Mouse (Mus musculus): ENCODE measurements around the gene Adcy4. TPM values are rescaled to one million over a fixed set of nuclear protein-coding genes. Genes with fewer than 3 reads are reported as not detected.
A peak's percentile ranks its signal among the peaks of the same experiment; 100 is the strongest.

The Adcy4 gene
- polyA plus RNA-seq, 1 experiment from 2014 or later = not detected

GRCm38 (mm10) chr14:55758363-55758784 lies 25.5 kb downstream of the Adcy4 start, which contains the start of gene Cideb:
Cideb (minus strand) TSS chr14:55758458.
- peak; percentile 59 for ATAC-seq
- CTCF ChIA-PET = interaction anchor here (1.0 kb wide), 1 partner anchor 14 kb away, joined by 3 read pairs; no protein-coding TSS in a partner anchor
- DNase-seq (ENCODE audit: low read depth, low spot score) = no peak
- H3K27me3 ChIP-seq = no peaks in the 10 kb centered on the region
- POLR2A ChIA-PET = no interaction called here
- no peak for TF ChIP-seq CTCF (IDR thresholded peaks at IDR 0.05)
- in situ Hi-C loops (cut with MboI; ENCODE audit: low pct_unique_long_range_greater_than_20kb) = no loop called here

- no peak for ATAC-seq
- ChIA-PET CTCF (interaction anchor here (1.0 to 1.6 kb wide), 2 partner anchors 9 to 13 kb away, joined by 3 read pairs; no protein-coding TSS in a partner anchor), POLR2A (no interaction called here)
- DNase-seq (ENCODE audit: low read depth, low spot score) = no peak
- no peak for TF ChIP-seq CTCF (IDR thresholded peaks at IDR 0.05)
- H3K27me3 ChIP-seq = no peaks in the 10 kb centered on the region
- in situ Hi-C loops (cut with MboI; ENCODE audit: low pct_unique_long_range_greater_than_20kb) = no loop called here
Measured at GRCm38 (mm10) chr14:55757566-55757965, 26.3 kb downstream of the Adcy4 start.

- no peaks in the 10 kb centered on the region for H3K27me3 ChIP-seq
- ATAC-seq (no peak), DNase-seq (ENCODE audit: low read depth, low spot score) (no peak)
- ChIA-PET CTCF (interaction anchor here (8.2 kb wide), 1 partner anchor 64 kb away, joined by 80 read pairs; the partner anchor contains the start of gene Tinf2), POLR2A (no interaction called here)
- TF ChIP-seq CTCF (IDR thresholded peaks at IDR 0.05) = no peak
- in situ Hi-C loops (cut with MboI; ENCODE audit: low pct_unique_long_range_greater_than_20kb) = no loop called here
Measured at GRCm38 (mm10) chr14:55747051-55747847, 36.6 kb downstream of the Adcy4 start.

GRCm38 (mm10) chr14:55745861-55746237 lies 38.0 kb downstream of the Adcy4 start:
- POLR2A ChIA-PET = interaction anchor here (2.6 kb wide), 1 partner anchor 64 kb away, joined by 14 read pairs; the partner anchor contains the start of gene Tinf2
- CTCF ChIA-PET = interaction anchor here (8.2 kb wide), 1 partner anchor 63 kb away, joined by 80 read pairs; the partner anchor contains the start of gene Tinf2
- DNase-seq (ENCODE audit: low read depth, low spot score) = no peak
- ATAC-seq = peak; percentile 31
- H3K27me3 ChIP-seq = no peaks in the 10 kb centered on the region
- in situ Hi-C loops (cut with MboI; ENCODE audit: low pct_unique_long_range_greater_than_20kb) = no loop called here
- TF ChIP-seq CTCF (IDR thresholded peaks at IDR 0.05) = no peak

- ChIA-PET POLR2A (interaction anchor here (2.6 kb wide), 1 partner anchor 63 kb away, joined by 14 read pairs; the partner anchor contains the start of gene Tinf2), CTCF (interaction anchor here (2.1 to 8.2 kb wide), 4 partner anchors 10 to 70 kb away, joined by 8 to 80 read pairs (median 12); partner anchors contain the start of gene Tinf2)
- DNase-seq (ENCODE audit: low read depth, low spot score) = no peak
- in situ Hi-C loops (cut with MboI; ENCODE audit: low pct_unique_long_range_greater_than_20kb) = no loop called here
- peak; percentile 81 for ATAC-seq
- no peak for TF ChIP-seq CTCF (IDR thresholded peaks at IDR 0.05)
- H3K27me3 ChIP-seq = no peaks in the 10 kb centered on the region
Measured at GRCm38 (mm10) chr14:55745180-55745860, 38.6 kb downstream of the Adcy4 start, which contains the start of the genes Dhrs1 and Nop9. Dhrs1 (minus strand) TSS chr14:55745690. Nop9 (plus strand) TSS chr14:55745693.

GRCm38 (mm10) chr14:55743711-55744110 lies 40.2 kb downstream of the Adcy4 start:
- H3K27me3 ChIP-seq = no peaks in the 10 kb centered on the region
- no peak for DNase-seq (ENCODE audit: low read depth, low spot score)
- ChIA-PET POLR2A (no interaction called here), CTCF (interaction anchor here (0.7 to 8.2 kb wide), 11 partner anchors 8 to 84 kb away, joined by 3 to 80 read pairs (median 5); partner anchors contain the start of genes Cideb, Ltb4r2, Mdp1 and Rabggta)
- in situ Hi-C loops (cut with MboI; ENCODE audit: low pct_unique_long_range_greater_than_20kb) = loop anchor here (5.0 kb wide), 1 partner anchor 61 kb away; the partner anchor contains the start of gene Tinf2
- no peak for TF ChIP-seq CTCF (IDR thresholded peaks at IDR 0.05)
- ATAC-seq = peak; percentile 68

GRCm38 (mm10) chr14:55737086-55737687 lies 46.7 kb downstream of the Adcy4 start:
- no peak for DNase-seq (ENCODE audit: low read depth, low spot score)
- H3K27me3 ChIP-seq = no peaks in the 10 kb centered on the region
- ChIA-PET POLR2A (no interaction called here), CTCF (interaction anchor here (0.8 to 1.2 kb wide), 3 partner anchors 12 to 55 kb away, joined by 3 read pairs; partner anchors contain the start of genes Rabggta and Tinf2)
- no peak for ATAC-seq
- TF ChIP-seq CTCF (IDR thresholded peaks at IDR 0.05) = no peak
- in situ Hi-C loops (cut with MboI; ENCODE audit: low pct_unique_long_range_greater_than_20kb) = no loop called here

GRCm38 (mm10) chr14:55735758-55736157 lies 48.1 kb downstream of the Adcy4 start:
- ATAC-seq (no peak), DNase-seq (ENCODE audit: low read depth, low spot score) (no peak)
- ChIA-PET CTCF (interaction anchor here (1.2 to 1.8 kb wide), 3 partner anchors 8 to 54 kb away, joined by 3 to 10 read pairs (median 3); partner anchors contain the start of genes Tgm1 and Tinf2), POLR2A (interaction anchor here (0.9 kb wide), 1 partner anchor 9 kb away, joined by 3 read pairs; no protein-coding TSS in a partner anchor)
- TF ChIP-seq CTCF (IDR thresholded peaks at IDR 0.05) = no peak
- in situ Hi-C loops (cut with MboI; ENCODE audit: low pct_unique_long_range_greater_than_20kb) = no loop called here
- H3K27me3 ChIP-seq = no peaks in the 10 kb centered on the region

- DNase-seq (ENCODE audit: low read depth, low spot score) = no peak
- ChIA-PET POLR2A (no interaction called here), CTCF (interaction anchor here (0.7 to 1.8 kb wide), 4 partner anchors 8 to 22 kb away, joined by 3 to 10 read pairs (median 4); partner anchors contain the start of gene Tgm1)
- H3K27me3 ChIP-seq = no peaks in the 10 kb centered on the region
- ATAC-seq = no peak
- TF ChIP-seq CTCF (IDR thresholded peaks at IDR 0.05) = no peak
- in situ Hi-C loops (cut with MboI; ENCODE audit: low pct_unique_long_range_greater_than_20kb) = no loop called here
Measured at GRCm38 (mm10) chr14:55735334-55735733, 48.6 kb downstream of the Adcy4 start.

- no peaks in the 10 kb centered on the region for H3K27me3 ChIP-seq
- DNase-seq (ENCODE audit: low read depth, low spot score) (no peak), ATAC-seq (no peak)
- TF ChIP-seq CTCF (IDR thresholded peaks at IDR 0.05) = no peak
- POLR2A ChIA-PET = no interaction called here
- CTCF ChIA-PET = interaction anchor here (0.7 to 1.8 kb wide), 5 partner anchors 9 to 38 kb away, joined by 3 to 10 read pairs (median 3); partner anchors contain the start of gene Tgm1
- in situ Hi-C loops (cut with MboI; ENCODE audit: low pct_unique_long_range_greater_than_20kb) = no loop called here
Measured at GRCm38 (mm10) chr14:55734869-55735268, 49.0 kb downstream of the Adcy4 start.
